Mouse (Mus musculus): Measurements from ENCODE around the gene Vil1.

Gene Vil1

DNA sequence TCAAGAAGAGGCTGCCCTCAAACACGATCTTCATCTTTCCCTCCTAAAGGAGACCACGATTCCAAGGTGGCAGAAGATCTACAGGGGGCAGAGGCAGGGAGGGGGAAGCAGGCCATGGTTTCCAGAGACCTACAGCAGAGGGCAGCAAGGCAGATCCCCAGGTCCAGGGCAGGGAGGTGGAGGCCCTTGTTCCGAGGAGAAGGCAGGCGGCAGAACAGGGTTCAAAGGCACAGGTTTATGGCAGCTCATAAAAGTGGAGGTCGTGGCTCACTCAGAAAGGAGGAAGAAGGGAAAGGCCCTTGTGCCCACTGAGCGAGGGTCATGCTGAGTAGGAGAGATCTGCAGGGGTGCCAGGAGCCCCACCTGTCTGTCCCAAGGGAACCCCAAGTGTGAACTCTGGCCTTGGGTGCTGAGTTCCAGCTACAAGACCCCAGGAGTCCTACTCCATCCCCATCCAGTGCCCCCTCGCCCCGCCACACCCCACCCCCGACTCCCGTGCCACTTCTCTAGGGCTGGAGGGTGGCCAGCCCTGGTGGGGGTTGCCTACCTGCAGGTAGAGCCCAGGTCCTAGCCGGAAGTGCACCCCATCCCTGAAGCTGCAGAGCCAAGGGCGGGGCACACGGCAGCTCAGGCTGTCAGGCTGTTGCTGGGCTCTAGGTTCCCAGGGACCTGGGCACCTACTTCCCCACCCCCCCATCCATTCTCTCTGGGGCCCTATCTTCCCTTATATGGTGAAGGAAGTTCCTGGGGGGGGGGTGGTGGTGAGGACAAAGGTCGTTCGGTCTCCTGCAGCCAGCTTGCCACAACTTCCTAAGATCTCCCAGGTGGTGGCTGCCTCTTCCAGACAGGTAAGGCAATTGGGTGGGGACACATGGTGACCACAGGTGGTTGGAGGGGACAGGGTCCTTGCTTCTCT lies at the start of gene Vil1:
Gene Vil1, plus strand, starts transcription at position 788 of the 916 bp plus-strand sequence.
- DNase-seq (ENCODE audit: low read depth): no peak

DNA sequence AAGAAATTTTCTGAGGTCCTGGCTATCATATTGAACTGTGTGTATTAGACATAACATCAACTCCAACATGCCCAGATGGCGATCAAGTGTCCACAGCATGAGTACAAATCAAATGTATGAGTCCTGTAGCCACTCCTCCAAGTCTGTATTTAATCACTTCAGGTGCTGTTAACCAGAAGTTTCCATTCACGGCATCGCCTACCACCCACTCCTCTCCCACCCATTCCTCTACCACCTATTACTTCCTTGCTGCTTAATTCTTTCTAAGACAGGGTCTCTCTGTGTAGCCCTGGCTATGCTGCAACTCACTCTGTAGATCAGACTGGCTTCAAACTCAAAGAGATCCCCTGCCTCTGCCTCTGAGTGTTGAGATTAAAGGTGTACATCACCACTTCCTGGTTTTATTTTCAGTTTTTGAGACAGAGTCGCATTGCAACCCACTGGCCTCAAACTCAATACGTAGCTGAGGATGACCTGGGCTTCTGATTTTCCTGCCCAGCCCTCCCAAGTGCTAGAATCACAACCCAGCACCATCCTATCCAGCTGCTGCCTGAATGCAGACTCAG lies 49.1 kb upstream of the Vil1 start:
- no peak for DNase-seq (ENCODE audit: low read depth)

DNA sequence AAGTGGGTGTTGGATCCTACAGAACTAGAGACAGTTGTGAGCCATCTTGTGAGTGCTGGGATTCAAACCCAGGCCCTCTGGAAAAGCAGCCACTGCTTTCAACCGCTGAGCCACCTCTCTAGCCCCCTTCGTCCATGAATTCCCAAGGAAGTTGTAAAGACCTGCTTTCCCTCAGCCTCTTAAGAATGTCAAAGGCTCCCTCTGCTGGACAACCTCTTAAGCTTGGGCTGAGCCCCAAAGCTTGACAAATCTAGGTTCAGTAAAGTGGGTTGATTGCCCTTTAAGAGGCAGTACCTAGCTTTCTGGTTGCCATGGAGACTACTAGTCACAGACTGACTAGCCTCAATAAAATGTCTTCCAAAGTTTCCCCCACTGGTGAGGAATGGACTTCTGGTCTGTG lies 47.4 kb upstream of the Vil1 start, which contains the start of gene Catip:
Gene Catip, plus strand, starts transcription at position 297 of the 400 bp plus-strand sequence.
- peak; percentile 97 for DNase-seq (ENCODE audit: low read depth)

DNA sequence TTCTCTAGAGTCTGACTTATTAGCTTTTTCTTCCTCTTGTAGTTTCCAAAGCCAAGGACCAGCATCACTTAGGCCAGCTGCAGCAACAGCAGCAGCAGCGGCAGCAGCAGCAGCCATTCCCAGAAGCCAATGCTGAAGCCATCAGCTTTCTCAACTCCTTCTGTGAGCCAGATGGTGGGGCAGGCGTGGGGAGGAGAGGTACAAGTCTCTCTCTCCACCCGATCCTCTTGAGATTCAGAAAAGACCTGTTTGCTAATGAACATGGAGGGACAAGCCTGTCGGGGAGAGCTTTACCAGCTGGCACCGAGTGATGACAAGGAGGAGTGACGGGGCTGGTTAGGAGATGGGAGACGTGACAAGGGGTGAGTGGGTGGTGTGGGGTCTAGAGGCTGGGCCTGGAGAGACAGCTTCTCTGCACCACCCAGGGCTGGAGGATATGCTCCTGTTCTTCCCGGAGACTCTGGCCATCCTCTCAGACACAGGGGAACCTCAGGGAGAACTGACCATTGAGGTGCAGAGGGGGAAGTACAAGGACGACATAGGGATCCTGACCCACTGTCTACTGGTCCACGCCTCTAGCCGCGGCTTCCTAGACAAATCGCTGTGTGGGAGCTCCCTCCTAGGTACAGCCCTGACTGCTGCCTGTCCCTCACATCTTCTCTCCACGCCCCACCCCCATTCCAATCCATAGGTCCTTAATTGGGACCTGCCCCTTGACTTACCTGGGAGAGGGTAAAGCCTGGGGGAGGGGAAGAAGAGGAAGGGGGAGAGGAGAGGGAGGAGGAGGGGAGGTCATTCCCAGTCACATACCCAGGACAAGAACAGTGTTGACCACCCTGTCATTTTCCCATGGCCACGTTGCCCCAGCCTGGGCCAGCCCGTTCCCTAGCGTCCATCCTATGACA lies 46.6 kb upstream of the Vil1 start:
- no peak for DNase-seq (ENCODE audit: low read depth)

DNA sequence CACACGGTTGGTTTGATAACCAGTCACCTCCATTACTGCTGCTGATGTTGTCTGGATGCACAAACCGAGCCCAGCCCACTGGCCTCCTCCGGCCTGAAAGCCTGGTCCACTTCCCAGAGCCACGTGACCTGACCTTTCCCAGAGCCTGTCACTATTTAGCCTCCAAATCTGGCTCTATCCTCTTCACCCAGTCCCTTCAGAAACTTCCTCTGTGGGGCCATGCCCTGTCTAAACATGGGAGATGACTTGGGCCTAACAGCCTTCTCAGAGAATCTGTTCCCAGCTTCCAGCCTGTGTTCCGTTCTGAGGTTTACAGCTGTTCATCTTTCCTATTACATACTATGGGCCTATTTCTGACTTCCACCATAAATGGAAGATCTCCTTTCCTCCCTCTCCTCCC lies 45.7 kb upstream of the Vil1 start:
- no peak for DNase-seq (ENCODE audit: low read depth)

DNA sequence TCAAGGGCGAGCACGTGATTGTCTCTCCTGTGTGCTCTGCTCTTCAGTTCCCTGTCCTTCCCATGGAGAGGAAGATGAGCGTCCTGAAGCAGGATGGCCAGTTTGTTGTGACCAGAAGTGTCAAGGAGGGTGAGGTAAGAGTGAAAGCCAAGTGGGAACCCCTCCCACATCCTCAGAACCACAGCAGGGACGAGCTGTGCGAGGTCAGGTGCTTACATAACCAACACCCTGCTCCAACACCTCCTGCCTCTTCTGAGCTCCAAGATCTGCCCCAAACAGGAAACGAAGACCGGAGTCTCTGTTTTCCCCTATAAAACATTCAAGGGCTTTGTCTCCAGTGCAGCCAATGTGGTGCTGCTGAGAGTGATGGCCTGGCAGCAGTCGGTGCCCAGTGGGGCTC lies 44.9 kb upstream of the Vil1 start:
- no peak for DNase-seq (ENCODE audit: low read depth)

DNA sequence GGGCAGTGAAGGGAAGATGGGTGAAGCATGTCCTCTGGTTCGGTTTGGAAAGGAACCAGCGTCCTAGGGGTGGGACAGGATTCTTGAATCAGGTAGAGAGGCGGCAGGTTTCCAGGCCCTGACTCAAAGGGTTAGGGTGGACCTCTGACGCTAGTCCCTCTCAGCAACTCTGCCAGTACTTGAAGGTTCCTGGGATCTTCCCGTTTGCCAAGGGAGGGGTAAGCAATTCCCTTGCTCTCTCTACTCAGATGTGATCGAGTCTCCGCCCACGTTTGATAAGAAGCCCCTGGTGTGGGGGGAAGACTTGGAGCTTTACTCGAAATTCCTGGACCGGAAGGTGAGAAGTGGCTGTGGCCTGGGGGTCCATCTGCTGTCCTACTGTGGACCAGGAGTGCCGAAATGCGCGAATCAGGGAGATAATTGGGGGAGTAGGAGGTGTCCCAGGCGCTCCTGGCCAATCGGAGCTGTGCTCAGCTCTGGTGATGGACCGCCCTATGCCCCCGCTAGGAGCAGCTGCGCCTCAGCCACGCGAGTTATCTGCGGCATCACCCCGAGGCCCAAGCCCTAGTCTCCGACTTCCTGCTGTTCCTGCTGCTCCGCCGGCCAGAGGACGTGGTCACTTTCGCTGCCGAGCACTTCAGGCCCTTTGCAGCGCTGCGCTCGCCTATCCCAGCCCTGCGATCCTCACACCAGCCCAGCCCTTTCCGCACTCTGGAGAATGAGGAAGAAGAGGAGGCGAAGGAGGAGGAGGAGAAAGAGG lies 41.1 kb upstream of the Vil1 start:
- no peak for DNase-seq (ENCODE audit: low read depth)

DNA sequence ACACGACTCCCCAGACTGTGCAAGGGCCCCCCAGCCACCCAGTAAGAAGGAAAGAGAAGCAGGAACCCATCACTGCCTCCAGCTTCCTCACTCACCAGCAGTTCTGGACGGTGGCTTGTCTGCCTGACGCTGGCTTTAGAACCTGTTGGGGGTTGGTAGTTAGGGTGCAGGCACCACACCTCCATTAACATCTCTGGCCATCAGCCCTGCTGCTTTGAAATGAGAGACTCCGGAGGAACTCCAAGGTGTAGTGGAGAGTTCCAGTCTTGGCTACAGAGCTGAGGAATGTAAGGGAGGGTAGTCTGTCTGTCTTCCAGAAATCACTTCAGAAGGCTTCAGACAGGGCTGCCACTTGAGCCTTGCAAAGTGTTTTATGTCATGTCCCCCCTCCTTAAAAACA lies 39.1 kb upstream of the Vil1 start:
- DNase-seq (ENCODE audit: low read depth): no peak

DNA sequence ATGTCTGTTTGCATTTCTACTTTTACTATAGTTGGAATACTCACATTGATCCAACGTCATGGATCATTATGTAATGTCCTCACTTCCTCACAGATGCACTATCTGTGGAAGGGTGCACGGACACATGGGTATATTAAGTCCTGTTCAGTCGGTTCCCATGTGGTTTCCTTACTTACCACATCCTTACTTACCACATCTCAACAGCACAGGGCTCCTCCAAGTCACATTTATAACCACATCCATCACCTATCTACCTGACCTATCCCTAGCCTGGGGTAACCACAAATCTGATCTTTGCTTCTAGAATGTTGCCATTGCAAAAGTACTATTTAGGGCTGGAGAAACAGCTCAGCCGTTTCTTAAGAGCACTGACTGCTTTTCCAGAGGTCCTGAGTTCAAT lies 35.8 kb upstream of the Vil1 start:
- no peak for DNase-seq (ENCODE audit: low read depth)

DNA sequence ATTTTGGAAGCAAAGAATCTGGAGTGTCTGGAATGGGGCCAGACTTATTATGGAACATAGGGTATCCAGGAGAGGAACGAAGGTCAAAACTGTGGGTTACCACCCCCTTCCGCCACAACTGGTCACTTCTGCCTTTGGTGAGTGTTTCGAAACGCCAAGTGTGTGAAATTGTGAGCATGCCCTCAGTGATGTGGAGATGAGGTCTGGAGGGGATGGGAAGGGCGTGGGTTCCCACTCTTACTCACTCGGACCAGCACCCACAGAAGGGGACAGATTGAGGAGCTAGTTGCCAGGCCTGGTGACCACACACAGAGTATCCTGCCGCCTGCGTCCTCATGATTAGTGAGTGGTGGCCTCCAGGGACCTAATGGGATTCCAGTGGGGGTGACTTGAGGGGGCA lies 34.2 kb upstream of the Vil1 start, which contains the start of gene Slc11a1:
Gene Slc11a1, plus strand, starts transcription at position 216 of the 400 bp plus-strand sequence.
- DNase-seq (ENCODE audit: low read depth): no peak

DNA sequence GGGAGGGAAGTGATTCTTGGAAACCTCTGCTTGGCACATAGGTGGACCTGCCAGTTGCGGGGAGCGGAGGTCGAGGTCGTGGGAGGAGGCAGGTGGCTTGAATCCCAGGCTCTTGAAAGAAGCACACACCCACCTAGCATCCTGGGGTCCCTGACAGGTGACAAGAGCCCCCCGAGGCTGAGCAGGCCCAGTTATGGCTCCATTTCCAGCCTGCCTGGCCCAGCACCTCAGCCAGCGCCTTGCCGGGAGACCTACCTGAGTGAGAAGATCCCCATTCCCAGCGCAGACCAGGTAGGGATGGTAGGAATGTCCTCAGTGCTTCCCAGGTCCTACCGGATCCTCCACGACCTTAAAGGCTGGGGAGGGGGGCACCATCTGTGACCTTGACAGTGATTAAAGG lies 33.6 kb upstream of the Vil1 start:
- no peak for DNase-seq (ENCODE audit: low read depth)

DNA sequence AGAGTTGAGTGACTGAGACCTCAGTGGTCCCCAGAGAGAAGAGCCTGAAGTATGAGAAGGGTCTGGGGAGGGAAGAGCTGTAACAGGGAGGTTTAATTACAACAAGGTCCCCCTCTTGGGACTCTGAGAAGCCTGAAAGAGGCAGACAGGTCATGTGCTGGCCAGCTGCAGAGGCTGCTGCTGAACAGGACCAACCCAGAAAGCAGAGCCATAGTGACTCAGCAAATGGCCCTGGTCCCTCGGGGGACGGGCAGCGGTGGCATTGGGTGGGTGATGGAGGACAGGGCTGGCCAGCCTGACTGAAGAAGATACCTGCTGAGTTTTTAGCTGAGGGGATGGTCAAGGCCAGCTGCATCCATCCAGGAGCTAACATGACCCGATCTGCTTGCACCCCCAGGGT lies 32.8 kb upstream of the Vil1 start:
- no peak for DNase-seq (ENCODE audit: low read depth)

DNA sequence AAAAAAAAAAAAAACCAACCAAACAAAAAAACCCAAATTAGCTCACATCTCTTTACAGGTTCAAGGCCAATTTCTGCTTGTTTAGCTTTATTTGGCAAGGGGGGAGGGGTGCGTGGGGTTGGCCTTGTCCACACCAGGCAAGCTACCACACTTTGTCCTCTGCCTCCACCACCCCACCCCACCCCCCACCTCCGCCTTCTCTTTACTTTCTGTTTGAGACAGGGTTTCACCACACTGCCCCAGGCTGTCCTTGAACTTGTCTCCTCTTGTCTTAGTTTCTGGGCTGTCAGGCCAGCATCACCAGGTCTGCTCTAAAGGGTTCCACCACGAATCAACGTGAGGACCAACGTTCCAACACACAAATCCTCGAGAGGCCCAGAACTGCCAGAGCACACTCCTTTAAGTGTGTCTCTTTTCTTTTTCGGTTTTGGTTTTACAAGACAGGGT lies 30.1 kb upstream of the Vil1 start:
- no peak for DNase-seq (ENCODE audit: low read depth)

DNA sequence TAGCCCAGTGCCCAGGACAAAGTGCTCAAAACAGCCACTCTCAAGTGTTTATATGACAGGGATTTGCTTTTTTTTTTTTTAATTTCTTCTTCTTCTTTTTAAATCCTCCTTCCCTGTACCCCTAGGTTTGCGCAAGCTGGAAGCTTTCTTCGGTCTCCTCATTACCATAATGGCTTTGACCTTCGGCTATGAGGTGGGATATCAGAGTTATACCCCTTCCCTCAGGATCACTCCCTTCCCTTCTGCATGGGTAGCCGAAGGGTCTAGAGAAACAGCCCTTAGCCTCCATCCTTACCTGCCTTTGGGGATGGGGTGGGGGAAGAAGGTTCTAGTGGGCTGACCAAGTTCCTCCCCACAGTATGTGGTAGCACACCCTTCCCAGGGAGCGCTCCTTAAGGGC lies 28.7 kb upstream of the Vil1 start:
- no peak for DNase-seq (ENCODE audit: low read depth)

DNA sequence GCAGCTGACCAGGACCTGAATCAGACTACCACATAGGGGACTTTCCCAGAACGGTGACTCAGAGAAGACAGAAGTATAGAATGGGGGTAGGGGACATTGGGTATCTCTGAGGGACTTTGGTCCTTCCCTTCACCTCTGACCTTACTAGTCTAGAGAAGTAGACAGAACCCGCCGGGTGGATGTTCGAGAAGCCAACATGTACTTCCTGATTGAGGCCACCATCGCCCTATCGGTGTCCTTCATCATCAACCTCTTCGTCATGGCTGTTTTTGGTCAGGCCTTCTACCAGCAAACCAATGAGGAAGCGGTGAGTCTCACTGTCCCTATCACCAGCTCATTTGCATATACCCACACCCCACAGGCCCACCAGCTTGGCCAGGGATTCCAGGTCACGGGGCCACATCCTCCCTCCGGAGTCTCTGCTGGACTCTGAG lies 27.6 kb upstream of the Vil1 start:
- DNase-seq (ENCODE audit: low read depth): no peak

DNA sequence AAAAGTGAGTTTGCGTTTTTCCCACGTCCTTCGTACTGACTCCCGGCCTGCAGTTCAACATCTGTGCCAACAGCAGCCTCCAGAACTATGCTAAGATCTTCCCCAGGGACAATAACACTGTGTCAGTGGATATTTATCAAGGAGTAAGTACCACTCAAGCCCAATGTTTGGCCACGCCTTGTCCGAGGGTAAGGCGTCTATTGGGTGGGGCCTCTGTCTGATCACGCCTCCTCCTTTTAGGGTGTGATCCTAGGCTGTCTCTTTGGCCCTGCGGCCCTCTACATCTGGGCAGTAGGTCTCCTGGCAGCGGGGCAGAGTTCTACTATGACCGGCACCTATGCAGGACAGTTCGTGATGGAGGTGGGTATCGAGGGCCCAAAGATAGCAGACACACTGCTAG lies 25.8 kb upstream of the Vil1 start:
- DNase-seq (ENCODE audit: low read depth): no peak

DNA sequence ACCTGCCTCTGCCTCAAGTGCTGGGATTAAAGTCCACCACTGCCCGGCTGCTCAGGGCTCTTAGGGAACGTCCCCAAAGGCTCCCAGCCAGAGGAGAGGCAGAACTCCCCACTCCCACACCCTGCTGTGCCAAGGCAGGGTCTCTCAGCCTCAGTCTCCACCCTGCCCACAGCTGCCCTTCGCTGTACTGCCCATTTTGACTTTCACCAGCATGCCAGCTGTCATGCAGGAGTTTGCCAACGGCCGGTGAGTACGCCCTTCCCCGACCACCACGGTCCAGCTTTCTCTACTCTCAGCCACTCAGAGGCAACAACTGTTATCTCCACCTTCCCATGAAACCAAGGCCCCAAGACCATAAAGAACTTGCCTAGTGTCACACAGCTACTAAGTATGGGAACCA lies 24.7 kb upstream of the Vil1 start:
- DNase-seq (ENCODE audit: low read depth): no peak

DNA sequence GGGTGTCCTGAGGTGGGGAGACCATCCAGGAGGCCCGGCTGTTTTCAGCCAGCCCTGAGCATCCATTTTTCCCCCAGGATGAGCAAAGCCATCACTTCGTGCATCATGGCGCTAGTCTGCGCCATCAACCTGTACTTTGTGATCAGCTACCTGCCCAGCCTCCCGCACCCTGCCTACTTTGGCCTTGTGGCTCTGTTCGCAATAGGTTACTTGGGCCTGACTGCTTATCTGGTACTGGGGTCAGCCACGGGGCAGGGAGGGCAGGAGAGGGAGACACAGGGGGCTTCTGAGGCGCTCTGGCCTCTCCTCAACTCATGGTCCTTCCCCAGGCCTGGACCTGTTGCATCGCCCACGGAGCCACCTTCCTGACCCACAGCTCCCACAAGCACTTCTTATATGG lies 24.1 kb upstream of the Vil1 start:
- no peak for DNase-seq (ENCODE audit: low read depth)

DNA sequence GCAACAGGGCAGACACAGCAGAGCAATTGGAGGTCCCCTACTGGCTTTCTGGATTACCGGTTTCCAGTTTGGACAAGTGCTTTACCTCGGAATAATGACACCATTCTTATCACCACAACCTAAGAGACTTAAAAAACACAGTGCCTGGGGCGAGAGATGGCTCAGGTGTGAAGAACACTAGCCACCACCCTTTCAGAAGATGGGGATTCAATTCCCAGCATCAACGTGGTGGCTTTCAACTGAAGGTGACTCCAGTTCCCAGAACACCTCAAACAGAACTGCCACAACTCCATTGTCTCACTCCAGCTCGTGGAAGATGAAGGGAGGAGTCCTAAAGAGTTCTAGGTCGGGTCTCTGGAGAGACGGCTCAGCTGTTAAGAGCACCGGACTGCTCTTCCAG lies 23.6 kb upstream of the Vil1 start:
- no peak for DNase-seq (ENCODE audit: low read depth)

DNA sequence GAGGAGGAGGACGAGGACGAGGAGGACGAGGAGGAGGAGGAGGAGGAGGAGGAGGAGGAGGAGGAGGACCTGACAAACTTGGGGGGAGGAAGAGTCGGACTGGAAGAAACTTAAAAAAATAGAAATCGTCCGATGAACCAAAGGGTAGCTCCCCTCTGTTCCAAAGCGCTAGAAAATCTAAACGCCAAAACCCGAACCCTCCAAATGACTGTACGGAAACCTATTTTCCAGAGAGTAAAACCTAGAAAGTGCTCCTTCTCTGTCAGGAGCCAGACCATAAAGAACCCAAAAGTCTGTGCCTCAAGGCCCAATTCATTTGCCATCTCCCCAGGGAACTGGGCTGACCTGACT lies 22.8 kb upstream of the Vil1 start:
- DNase-seq (ENCODE audit: low read depth): no peak

DNA sequence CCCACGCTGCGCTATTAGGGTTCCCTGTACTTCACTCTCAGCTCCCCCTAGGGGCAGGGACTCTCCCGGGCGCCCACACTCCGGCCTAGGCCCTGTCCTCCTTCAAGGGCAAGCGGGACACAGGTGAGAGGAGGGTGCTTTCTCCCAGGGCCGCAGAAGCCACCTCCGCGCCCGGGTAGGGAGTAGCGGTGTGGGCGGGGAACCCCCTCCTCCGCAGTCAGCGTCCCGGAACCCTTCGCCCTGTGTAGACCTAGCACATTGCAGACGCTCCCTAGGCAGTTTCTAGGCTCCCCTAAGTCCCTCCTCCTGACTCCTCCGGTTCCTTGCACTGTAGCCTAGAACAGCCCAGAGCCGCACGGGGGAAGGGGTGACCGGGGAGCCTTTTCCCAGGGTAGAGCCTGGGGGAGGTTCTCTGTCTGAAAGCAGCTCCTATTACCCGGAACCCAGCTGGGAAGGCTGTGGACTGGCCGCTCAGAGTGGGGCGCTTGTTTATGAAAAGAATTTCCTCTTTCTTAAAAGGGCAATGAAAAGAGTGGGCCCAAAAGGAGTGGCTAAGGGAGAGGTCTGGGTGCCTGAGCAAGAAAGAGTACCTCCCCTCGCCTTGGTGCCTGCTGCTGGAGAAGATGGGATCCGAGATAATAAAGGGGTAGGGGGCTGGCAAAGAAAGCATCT lies 22.3 kb upstream of the Vil1 start:
- peak; percentile 96 for DNase-seq (ENCODE audit: low read depth)

All from NIH3T3 (cell line).